Mouse (Mus musculus) stomach, embryonic 14.5 days (tissue): Measurements from ENCODE around the gene Vamp1. TPM values are rescaled to one million over a fixed set of nuclear protein-coding genes. Genes with fewer than 3 reads are reported as not detected.
A peak's percentile ranks its signal among the peaks of the same experiment; 100 is the strongest.

Source experiments
- ATAC-seq: fragments of 200-750 bp; cut with Nextera tagmentation; 2 replicates; pipeline ENCODE4 v1.8.0; 2017; ENCODE audit warnings: low read depth, moderate TSS enrichment; ENCODE audit not compliant: insufficient number of reproducible peaks, insufficient read depth, low FRiP score
- H3K27ac ChIP-seq: fragments of 300-500 bp; sonication (generic); 2 replicates; pipeline ENCODE4 v1.5.1; 2014; ENCODE audit warnings: mild to moderate bottlenecking, low read length, moderate library complexity, mixed read lengths
- H3K27me3 ChIP-seq: fragments of 300-500 bp; sonication (generic); 2 replicates; pipeline ENCODE4 v1.6.1; 2014; ENCODE audit warnings: low read length, control low read depth, mixed read lengths; ENCODE audit not compliant: control insufficient read depth, insufficient read depth
- H3K36me3 ChIP-seq: fragments of 300-500 bp; sonication (generic); 2 replicates; pipeline ENCODE4 v1.6.1; 2014; ENCODE audit warnings: mild to moderate bottlenecking, control low read depth, low read length, moderate library complexity, mixed read lengths; ENCODE audit not compliant: control insufficient read depth, insufficient read depth
- H3K4me1 ChIP-seq: fragments of 300-500 bp; sonication (generic); 2 replicates; pipeline ENCODE4 v1.6.1; 2014; ENCODE audit warnings: low read length, control low read depth, mixed read lengths; ENCODE audit not compliant: control insufficient read depth, insufficient read depth
- H3K4me2 ChIP-seq: fragments of 300-500 bp; sonication (generic); replicated peaks from 2 replicates; pipeline ENCODE4 v1.6.1; 2014; ENCODE audit warnings: low read depth, low read length, control low read depth
- H3K4me3 ChIP-seq: fragments of 300-500 bp; sonication (generic); 2 replicates; pipeline ENCODE4 v1.5.1; 2014; ENCODE audit warnings: low read depth, low read length, control low read depth
- H3K9ac ChIP-seq: fragments of 300-500 bp; sonication (generic); replicated peaks from 2 replicates; pipeline ENCODE4 v1.6.1; 2014; ENCODE audit warnings: low read depth, mild to moderate bottlenecking, control low read depth, low read length, moderate library complexity, mixed read lengths
- H3K9me3 ChIP-seq: fragments of 300-500 bp; sonication (generic); 2 replicates; pipeline ENCODE4 v1.6.1; 2016; ENCODE audit warnings: low read depth, low read length, control low read depth; ENCODE audit not compliant: control insufficient read depth
- WGBS: fragments of 180-500 bp; shearing (Covaris S2); extraction: QIAGEN DNeasy Blood & Tissue Kit; methylation state at CpG from one replicate; pipeline ENCODE4 v1.1.7; 2014; 5-methylcytosine and 5-hydroxymethylcytosine counted together
- polyA plus RNA-seq: library from polyadenylated mRNA; unstranded; fragments of >200 nt; fragmentation: Nextera tagmentation; extraction: Ambion mirVana; gene quantifications from 2 replicates; pipeline ENCODE4 v1.2.1, GENCODE M21; 2014

Gene Vamp1
- polyA plus RNA-seq, 1 experiment from 2014 or later: 3.4 TPM

- ATAC-seq: no peak
- no peak overlapping the region for H3K9ac ChIP-seq
- H3K9me3 ChIP-seq: no peaks in the 10 kb centered on the region
- H3K27me3 ChIP-seq: no peaks in the 10 kb centered on the region
- H3K27ac ChIP-seq: no peak overlapping the region
- H3K4me2 ChIP-seq: no peak overlapping the region
- no peak overlapping the region for H3K4me3 ChIP-seq
- H3K4me1 ChIP-seq: peaks cover 3% of the 10 kb centered on the region; the same call in 1 of the 2 replicates
- no peaks in the 10 kb centered on the region for H3K36me3 ChIP-seq
- 66% methylated on average over 4 of the region's 4 CpGs for WGBS
These were observed 3.6 kb downstream of the Vamp1 start for GRCm38 (mm10) chr6:125218963-125219362.

- WGBS: 92% methylated on average over 20 of the region's 20 CpGs
- H3K27ac ChIP-seq: no peak overlapping the region
- no peak for ATAC-seq
- no peak overlapping the region for H3K4me3 ChIP-seq
- H3K4me2 ChIP-seq: no peak overlapping the region
- no peak overlapping the region for H3K9ac ChIP-seq
- H3K9me3 ChIP-seq: no peaks in the 10 kb centered on the region
- H3K4me1 ChIP-seq: no peaks in the 10 kb centered on the region; the same call in 1 of the 2 replicates
- no peaks in the 10 kb centered on the region for H3K27me3 ChIP-seq
- no peaks in the 10 kb centered on the region; the same call in 1 of the 2 replicates for H3K36me3 ChIP-seq
These were observed 5.9 kb downstream of the Vamp1 start for GRCm38 (mm10) chr6:125221115-125221745.

GRCm38 (mm10) chr6:125222146-125222545 lies 6.8 kb downstream of the Vamp1 start:
- ATAC-seq: no peak
- Histone ChIP-seq H3K36me3 (no peaks in the 10 kb centered on the region; the same call in 1 of the 2 replicates), H3K4me2 (no peak overlapping the region), H3K9me3 (no peaks in the 10 kb centered on the region), H3K4me3 (no peak overlapping the region), H3K4me1 (no peaks in the 10 kb centered on the region), H3K9ac (no peak overlapping the region), H3K27ac (no peak overlapping the region), H3K27me3 (no peaks in the 10 kb centered on the region)
- 41% methylated on average over 2 of the region's 2 CpGs for WGBS

GRCm38 (mm10) chr6:125222577-125222976 lies 7.2 kb downstream of the Vamp1 start:
- H3K36me3 ChIP-seq: no peaks in the 10 kb centered on the region; the same call in 1 of the 2 replicates
- no peak overlapping the region for H3K27ac ChIP-seq
- no peaks in the 10 kb centered on the region for H3K4me1 ChIP-seq
- H3K9me3 ChIP-seq: no peaks in the 10 kb centered on the region
- H3K27me3 ChIP-seq: no peaks in the 10 kb centered on the region
- 79% methylated on average over 3 of the region's 3 CpGs for WGBS
- H3K4me2 ChIP-seq: no peak overlapping the region
- no peak for ATAC-seq
- no peak overlapping the region for H3K9ac ChIP-seq
- no peak overlapping the region for H3K4me3 ChIP-seq

GRCm38 (mm10) chr6:125225518-125226115 lies 10.3 kb downstream of the Vamp1 start:
- 81% methylated on average over 5 of the region's 5 CpGs for WGBS
- H3K9ac ChIP-seq: no peak overlapping the region

GRCm38 (mm10) chr6:125230571-125230970 lies 15.2 kb downstream of the Vamp1 start:
- Histone ChIP-seq H3K9me3 (no peaks in the 10 kb centered on the region), H3K36me3 (no peaks in the 10 kb centered on the region), H3K27ac (no peak overlapping the region), H3K4me1 (0 out of 2 replicates have a peak, but pooled peaks cover 5% of the 10 kb centered on the region), H3K27me3 (no peaks in the 10 kb centered on the region), H3K4me2 (peak overlapping the region; percentile 97), H3K9ac (no peak overlapping the region), H3K4me3 (no peak overlapping the region)
- 60% methylated on average over 9 of the region's 9 CpGs for WGBS
- ATAC-seq: no peak

More at GRCm38 (mm10) chr6:125225518-125226115, 10.3 kb downstream of the Vamp1 start:
- no peak for ATAC-seq
- Histone ChIP-seq H3K4me2 (no peak overlapping the region), H3K36me3 (no peaks in the 10 kb centered on the region; the same call in 1 of the 2 replicates), H3K4me1 (no peaks in the 10 kb centered on the region), H3K27me3 (no peaks in the 10 kb centered on the region), H3K9me3 (no peaks in the 10 kb centered on the region), H3K27ac (no peak overlapping the region), H3K4me3 (no peak overlapping the region)

GRCm38 (mm10) chr6:125231117-125232044 lies 16.0 kb downstream of the Vamp1 start, which contains the start of gene Tapbpl:
Tapbpl (minus strand) TSS chr6:125231860.
- Histone ChIP-seq H3K36me3 (no peaks in the 10 kb centered on the region), H3K9ac (peak within 1 kb of the TSS; percentile 82), H3K27me3 (no peaks in the 10 kb centered on the region), H3K27ac (peak within 1 kb of the TSS; percentile 81), H3K9me3 (no peaks in the 10 kb centered on the region), H3K4me3 (peak within 1 kb of the TSS; percentile 47), H3K4me2 (peak within 1 kb of the TSS; percentile 97), H3K4me1 (0 out of 2 replicates have a peak, but pooled peaks cover 5% of the 10 kb centered on the region)
- 1% methylated on average over 16 of the region's 16 CpGs for WGBS
- peak; percentile 50 for ATAC-seq

- H3K4me1 ChIP-seq: 0 out of 2 replicates have a peak, but pooled peaks cover 5% of the 10 kb centered on the region
- H3K9me3 ChIP-seq: no peaks in the 10 kb centered on the region
- H3K27me3 ChIP-seq: no peaks in the 10 kb centered on the region
- WGBS: 49% methylated on average over 4 of the region's 4 CpGs
- H3K36me3 ChIP-seq: no peaks in the 10 kb centered on the region
- H3K9ac ChIP-seq: peak overlapping the region; percentile 82; the same call in 1 of the 2 replicates
- H3K4me2 ChIP-seq: peak overlapping the region; percentile 97
- peak overlapping the region; percentile 81; the same call in 1 of the 2 replicates for H3K27ac ChIP-seq
- H3K4me3 ChIP-seq: peak overlapping the region; percentile 47
- ATAC-seq: no peak; the same call in 1 of the 2 replicates
These were observed 16.7 kb downstream of the Vamp1 start for GRCm38 (mm10) chr6:125232045-125232437.
